Mouse (Mus musculus) intestine, embryonic 16.5 days (tissue): ENCODE data around the gene Lrrc75a. TPM values are rescaled to one million over a fixed set of nuclear protein-coding genes. Genes with fewer than 3 reads are reported as not detected.

Experiments
- polyA plus RNA-seq: library from polyadenylated mRNA; unstranded; fragments of >200 nt; fragmentation: Nextera tagmentation; extraction: Ambion mirVana; gene quantifications from 2 replicates; pipeline ENCODE4 v1.2.1, GENCODE M21; 2015

The Lrrc75a gene
- polyA plus RNA-seq, 1 experiment from 2014 or later, result 14.1 TPM

Other genes starting within 250 kb of the Lrrc75a start
- gene Pigl, start 190.1 kb downstream of the Lrrc75a start, polyA plus RNA-seq, result 11.8 and 12.7 TPM in 2 replicates
- 40.2 and 42.0 TPM in 2 replicates for gene Ncor1, start 190.0 kb downstream of the Lrrc75a start, polyA plus RNA-seq
- gene Cenpv, start 109.3 kb downstream of the Lrrc75a start, polyA plus RNA-seq, result 6.8 and 17.9 TPM in 2 replicates
- 2,570 and 2,643 TPM in 2 replicates for gene Ubb, start 97.4 kb downstream of the Lrrc75a start, polyA plus RNA-seq
- gene Trpv2, start 74.0 kb downstream of the Lrrc75a start, polyA plus RNA-seq, result 11.0 and 11.2 TPM in 2 replicates
- gene Mmgt2, start 141 bp upstream of the Lrrc75a start, polyA plus RNA-seq, result 82.9 and 86.3 TPM in 2 replicates
- 4.2 and 4.7 TPM in 2 replicates for gene Zfp287, start 83.4 kb upstream of the Lrrc75a start, polyA plus RNA-seq
- not detected in 2 replicates for gene Gm10428, start 104.6 kb upstream of the Lrrc75a start, polyA plus RNA-seq
- 7.9 and 10.5 TPM in 2 replicates for gene Zfp286, start 140.9 kb upstream of the Lrrc75a start, polyA plus RNA-seq
- gene Trim16, start 171.7 kb upstream of the Lrrc75a start, polyA plus RNA-seq, result 13.3 and 13.5 TPM in 2 replicates
- 0.24 and 0.43 TPM in 2 replicates for gene Fbxw10, start 198.5 kb upstream of the Lrrc75a start, polyA plus RNA-seq
- 89.8 and 90.2 TPM in 2 replicates for gene Tvp23b, start 230.9 kb upstream of the Lrrc75a start, polyA plus RNA-seq